In the genomic region with DNA sequence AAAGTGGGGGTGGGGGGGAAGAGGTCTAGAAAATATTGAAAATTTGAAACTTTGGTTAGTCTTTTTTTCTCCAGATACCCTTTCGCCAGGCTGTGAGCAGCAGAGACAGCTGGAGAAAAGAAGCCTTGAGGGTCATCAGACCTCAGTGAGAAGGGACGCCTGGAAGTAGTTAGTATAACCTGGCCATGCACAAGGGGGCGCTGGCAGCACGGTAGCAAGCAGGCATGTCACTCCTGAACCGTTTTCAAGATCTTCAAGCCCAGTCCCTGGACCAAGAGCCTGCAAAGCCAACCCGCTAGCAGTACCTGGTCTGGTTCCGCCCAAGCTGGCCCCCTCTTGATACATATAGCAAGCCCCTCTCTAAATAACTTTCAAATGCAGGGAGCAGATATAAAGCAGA, we compare ENCODE assay signal across 13 mouse cellular contexts.
DNase-seq lines count a peak whose midpoint lies in the region; ATAC-seq and TF ChIP-seq lines count a peak whose summit lies in the region.
"Had no signal": no experiment of that assay in that cellular context is flagged by ENCODE, and none has a peak within 500 bp of the region (broad histone marks: within the 10 kb centered on the region; RNA-seq: fewer than 3 reads in every experiment).

No protein-coding gene starts in this region.

- no peak overlapping the region for H3K4me3 ChIP-seq in heart, adult 2 months
- no peak overlapping the region for H3K4me3 ChIP-seq in heart, embryonic 11.5 days (ENCODE audit: low read depth, low read length)
- no peak overlapping the region for H3K4me3 ChIP-seq in hindbrain, embryonic 16.5 days (ENCODE audit: low read length)
- H3K4me3 ChIP-seq: heart, embryonic 10.5 days; liver, embryonic 15.5 days; midbrain, embryonic 15.5 days; stomach, embryonic 15.5 days had no signal

- H3K4me1 ChIP-seq in heart, adult 2 months (ENCODE audit: control insufficient read depth, insufficient read depth, low read length) = no peaks in the 10 kb centered on the region
- H3K4me1 ChIP-seq in heart, embryonic 11.5 days (ENCODE audit: control insufficient read depth, insufficient read depth, low read length) = no peaks in the 10 kb centered on the region
- no peaks in the 10 kb centered on the region for H3K4me1 ChIP-seq in hindbrain, embryonic 16.5 days (ENCODE audit: control insufficient read depth, insufficient read depth, low read depth, low read length)
- H3K4me1 ChIP-seq: heart, embryonic 10.5 days; liver, embryonic 15.5 days; midbrain, embryonic 15.5 days; stomach, embryonic 15.5 days had no signal

- H3K9me3 ChIP-seq in heart, embryonic 11.5 days (replicated peaks; ENCODE audit: control insufficient read depth, low read length) = peaks cover 10% of the 10 kb centered on the region; the same call in 1 of the 2 replicates
- peaks cover 15% of the 10 kb centered on the region for H3K9me3 ChIP-seq in hindbrain, embryonic 16.5 days (ENCODE audit: control insufficient read depth, low read length)
- H3K9me3 ChIP-seq: stomach, embryonic 15.5 days had no signal

- 64% methylated on average over 7 of the region's 7 CpGs for WGBS in heart, adult 2 months
- 70% methylated on average over 7 of the region's 7 CpGs for WGBS in heart, embryonic 11.5 days (ENCODE audit: insufficient replicate concordance)
- 78% methylated on average over 7 of the region's 7 CpGs for WGBS in hindbrain, embryonic 16.5 days

- no peaks in the 10 kb centered on the region for H3K27me3 ChIP-seq in heart, adult 2 months (ENCODE audit: control insufficient read depth, insufficient read depth, low read length)
- no peaks in the 10 kb centered on the region for H3K27me3 ChIP-seq in heart, embryonic 11.5 days (ENCODE audit: control insufficient read depth, insufficient read depth, low read length)
- no peaks in the 10 kb centered on the region for H3K27me3 ChIP-seq in hindbrain, embryonic 16.5 days (replicated peaks; ENCODE audit: control insufficient read depth, insufficient read depth, low read length)
- H3K27me3 ChIP-seq: liver, embryonic 15.5 days; midbrain, embryonic 15.5 days; stomach, embryonic 15.5 days had no signal

- intact Hi-C loops in heart, adult 2 months (cut with DNase I) = no loop called here

- no peak for ATAC-seq in heart, embryonic 11.5 days (replicated peaks; ENCODE audit: insufficient number of reproducible peaks, low FRiP score, low TSS enrichment)
- ATAC-seq in hindbrain, embryonic 16.5 days = no peak
- ATAC-seq in megakaryocyte, adult 5-6 weeks (ENCODE audit: poor library complexity, severe bottlenecking) = no peak
- ATAC-seq: midbrain, embryonic 15.5 days had no signal

- no peak overlapping the region for H3K27ac ChIP-seq in heart, adult 2 months
- H3K27ac ChIP-seq in heart, embryonic 11.5 days (ENCODE audit: low read depth, low read length) = no peak overlapping the region
- H3K27ac ChIP-seq in hindbrain, embryonic 16.5 days (ENCODE audit: low read depth, low read length) = no peak overlapping the region
- H3K27ac ChIP-seq: heart, embryonic 10.5 days; hindbrain, embryonic 14.5 days; liver, embryonic 15.5 days; midbrain, embryonic 15.5 days; stomach, embryonic 15.5 days had no signal

- no peak for TF ChIP-seq EP300 in heart, adult 2 months (IDR thresholded peaks at IDR 0.05; ENCODE audit: insufficient read depth, low read depth, low read length)

- no peaks in the 10 kb centered on the region for H3K79me2 ChIP-seq in heart, adult 2 months (replicated peaks; ENCODE audit: control insufficient read depth, insufficient read depth, low read length)

- H3K9ac ChIP-seq in heart, adult 2 months (ENCODE audit: low read depth, low read length) = no peak overlapping the region
- H3K9ac ChIP-seq in heart, embryonic 11.5 days (ENCODE audit: low read depth, low read length) = no peak overlapping the region
- H3K9ac ChIP-seq in hindbrain, embryonic 16.5 days (ENCODE audit: low read depth, low read length) = no peak overlapping the region
- H3K9ac ChIP-seq: hindbrain, embryonic 14.5 days; liver, embryonic 15.5 days; midbrain, embryonic 15.5 days; stomach, embryonic 15.5 days had no signal

- TF ChIP-seq CTCF in heart, adult 2 months (IDR thresholded peaks at IDR 0.05) = peak; percentile 39

- no peaks in the 10 kb centered on the region for H3K36me3 ChIP-seq in heart, adult 2 months (ENCODE audit: control insufficient read depth, insufficient read depth, low read length)
- H3K36me3 ChIP-seq in heart, embryonic 11.5 days (ENCODE audit: control insufficient read depth, insufficient read depth, low read length) = no peaks in the 10 kb centered on the region
- H3K36me3 ChIP-seq in hindbrain, embryonic 16.5 days (ENCODE audit: control insufficient read depth, insufficient read depth, low read length) = no peaks in the 10 kb centered on the region
- H3K36me3 ChIP-seq: heart, embryonic 10.5 days; liver, embryonic 15.5 days; midbrain, embryonic 15.5 days; stomach, embryonic 15.5 days had no signal

- DNase-seq in heart, adult 2 months = no peak
- peak; percentile 44 for DNase-seq in right cerebral cortex, postnatal 14 days
- no peak for DNase-seq in right cerebral cortex, postnatal 36 days (ENCODE audit: low spot score in 2 of 2)
- peak; percentile 23 for DNase-seq in brain, adult 2 months (ENCODE audit: low read depth, low spot score)
- DNase-seq in lung, postnatal 14 days = peak; percentile 24

- TF ChIP-seq POLR2A in heart, adult 2 months (IDR thresholded peaks at IDR 0.05; ENCODE audit: insufficient read depth, low read depth, low read length) = no peak

- H3K4me2 ChIP-seq in heart, embryonic 11.5 days = no peak overlapping the region
- H3K4me2 ChIP-seq in hindbrain, embryonic 16.5 days (ENCODE audit: low read length) = no peak overlapping the region
- H3K4me2 ChIP-seq: hindbrain, embryonic 14.5 days; liver, embryonic 15.5 days; midbrain, embryonic 15.5 days; stomach, embryonic 15.5 days had no signal

Comparison
In these comparisons a context has a peak if more than half of its experiments do, and no peak if none do; other contexts are left out.
1. DNase-seq: peak in right cerebral cortex, postnatal 14 days (single experiment), brain, adult 2 months (single experiment) and lung, postnatal 14 days (single experiment); none in heart, adult 2 months (0 of 2) and right cerebral cortex, postnatal 36 days (0 of 2).